Mouse (Mus musculus) heart, postnatal 0 days (tissue): ENCODE measurements around the gene Kif21a. TPM values are rescaled to one million over a fixed set of nuclear protein-coding genes. Genes with fewer than 3 reads are reported as not detected.
A peak's percentile ranks its signal among the peaks of the same experiment; 100 is the strongest.

ENCODE experiments used
- ATAC-seq: fragments of 200-750 bp; cut with Nextera tagmentation; 2 replicates; pipeline ENCODE4 v1.8.0; 2017; ENCODE audit warnings: low read depth, moderate number of reproducible peaks, moderate library complexity; ENCODE audit not compliant: insufficient read depth
- DNase-seq: peaks from one replicate; pipeline ENCODE4 v3.0.0-alpha.2; 2016; ENCODE audit warnings: low spot score
- H3K27ac ChIP-seq: fragments of 300-500 bp; sonication (generic); 2 replicates; pipeline ENCODE4 v1.5.1; 2014; ENCODE audit warnings: low read depth, mild to moderate bottlenecking
- H3K27me3 ChIP-seq: fragments of 300-500 bp; sonication (generic); 2 replicates; pipeline ENCODE4 v1.6.1; 2014; ENCODE audit warnings: low read length, mixed read lengths; ENCODE audit not compliant: control insufficient read depth, insufficient read depth
- H3K36me3 ChIP-seq: fragments of 300-500 bp; sonication (generic); replicated peaks from 2 replicates; pipeline ENCODE4 v1.6.1; 2014; ENCODE audit warnings: low read length, mixed read lengths; ENCODE audit not compliant: control insufficient read depth, insufficient read depth
- H3K4me1 ChIP-seq: fragments of 300-500 bp; sonication (generic); 2 replicates; pipeline ENCODE4 v1.6.1; 2014; ENCODE audit warnings: antibody characterized with exemption; ENCODE audit not compliant: control insufficient read depth, insufficient read depth
- H3K4me2 ChIP-seq: fragments of 300-500 bp; sonication (generic); 2 replicates; pipeline ENCODE4 v1.6.1; 2014; ENCODE audit warnings: low read depth, mild to moderate bottlenecking, low read length, moderate library complexity
- H3K4me3 ChIP-seq: fragments of 300-500 bp; sonication (generic); 2 replicates; pipeline ENCODE4 v1.5.1; 2014; ENCODE audit warnings: low read depth, low read length
- H3K9ac ChIP-seq: fragments of 300-500 bp; sonication (generic); replicated peaks from 2 replicates; pipeline ENCODE4 v1.6.1; 2014; ENCODE audit warnings: low read depth, low read length, mixed read lengths
- H3K9me3 ChIP-seq: fragments of 300-500 bp; sonication (generic); replicated peaks from 2 replicates; pipeline ENCODE4 v1.6.1; 2016; ENCODE audit warnings: low read length; ENCODE audit not compliant: control insufficient read depth
- CTCF ChIP-seq: IDR thresholded peaks from 2 replicates; pipeline ENCODE4 v1.5.1; 2016; ENCODE audit warnings: antibody characterized with exemption, control low read depth, low read depth
- EP300 ChIP-seq: IDR thresholded peaks from 2 replicates; pipeline ENCODE4 v1.6.1; 2016; ENCODE audit warnings: antibody characterized with exemption, low read depth
- WGBS: fragments of 180-500 bp; shearing (Covaris S2); extraction: QIAGEN DNeasy Blood & Tissue Kit; methylation state at CpG from one replicate; pipeline ENCODE4 v1.1.7; 2014; 5-methylcytosine and 5-hydroxymethylcytosine counted together
- polyA plus RNA-seq: library from polyadenylated mRNA; unstranded; fragments of >200 nt; fragmentation: Nextera tagmentation; extraction: Ambion mirVana; gene quantifications from 2 replicates; pipeline ENCODE4 v1.2.1, GENCODE M21; 2015
- total RNA-seq: library from RNA; depleted of rRNA; stranded (reverse); fragments of >200 nt; gene quantifications from 2 replicates; pipeline ENCODE4 v1.2.3, GENCODE M21; 2014; ENCODE audit warnings: low replicate concordance

Kif21a gene
- total and polyA plus RNA-seq, 2 experiments from 2014 or later, result 3.6 to 4.0 TPM

- Histone ChIP-seq H3K4me1 (no peaks in the 10 kb centered on the region), H3K9ac (no peak overlapping the region), H3K9me3 (no peaks in the 10 kb centered on the region), H3K4me2 (no peak overlapping the region), H3K4me3 (no peak overlapping the region), H3K27me3 (no peaks in the 10 kb centered on the region), H3K27ac (no peak overlapping the region), H3K36me3 (no peaks in the 10 kb centered on the region)
- TF ChIP-seq EP300 (no peak), CTCF (no peak)
- ATAC-seq (no peak), DNase-seq (no peak)
- 88% methylated on average over 13 of the region's 13 CpGs for WGBS
Observed at GRCm38 (mm10) chr15:91007123-91007830, 42.5 kb downstream of the Kif21a start.

- 81% methylated on average over 7 of the region's 7 CpGs for WGBS
- TF ChIP-seq EP300, result no peak
- no peak for TF ChIP-seq CTCF
- no peak for DNase-seq
- Histone ChIP-seq H3K4me2 (no peak overlapping the region), H3K4me1 (no peaks in the 10 kb centered on the region), H3K27me3 (no peaks in the 10 kb centered on the region), H3K4me3 (no peak overlapping the region), H3K27ac (no peak overlapping the region), H3K9ac (no peak overlapping the region), H3K36me3 (no peaks in the 10 kb centered on the region), H3K9me3 (no peaks in the 10 kb centered on the region)
- ATAC-seq, result no peak
Observed at GRCm38 (mm10) chr15:91004726-91005125, 45.0 kb downstream of the Kif21a start.

GRCm38 (mm10) chr15:91001037-91001616 is 48.6 kb downstream of the Kif21a start:
- Histone ChIP-seq H3K36me3 (no peaks in the 10 kb centered on the region), H3K9ac (no peak overlapping the region), H3K4me3 (no peak overlapping the region), H3K9me3 (no peaks in the 10 kb centered on the region), H3K27ac (no peak overlapping the region), H3K27me3 (no peaks in the 10 kb centered on the region), H3K4me2 (no peak overlapping the region), H3K4me1 (no peaks in the 10 kb centered on the region)
- DNase-seq (no peak), ATAC-seq (no peak)
- TF ChIP-seq EP300 (no peak), CTCF (no peak)
- WGBS, result 88% methylated on average over 10 of the region's 10 CpGs

- H3K27ac ChIP-seq, result no peak overlapping the region
- no peak overlapping the region for H3K4me3 ChIP-seq
- H3K4me2 ChIP-seq, result no peak overlapping the region
- H3K36me3 ChIP-seq, result no peaks in the 10 kb centered on the region
- H3K9ac ChIP-seq, result no peak overlapping the region
- no peak for DNase-seq
- no peak for ATAC-seq
- no peaks in the 10 kb centered on the region for H3K4me1 ChIP-seq
- no peaks in the 10 kb centered on the region for H3K9me3 ChIP-seq
- no peaks in the 10 kb centered on the region for H3K27me3 ChIP-seq
- TF ChIP-seq EP300, result no peak
- TF ChIP-seq CTCF, result no peak
- WGBS, result 65% methylated on average over 21 of the region's 21 CpGs
Observed at GRCm38 (mm10) chr15:91000280-91001036, 49.3 kb downstream of the Kif21a start.

- Histone ChIP-seq H3K4me3 (no peak overlapping the region), H3K9me3 (no peaks in the 10 kb centered on the region), H3K27ac (no peak overlapping the region), H3K36me3 (no peaks in the 10 kb centered on the region), H3K4me2 (no peak overlapping the region), H3K4me1 (0 out of 2 replicates have a peak, but pooled peaks cover 4% of the 10 kb centered on the region), H3K9ac (no peak overlapping the region), H3K27me3 (no peaks in the 10 kb centered on the region)
- DNase-seq (peak; percentile 55), ATAC-seq (no peak)
- TF ChIP-seq EP300 (no peak), CTCF (peak; percentile 29)
- 62% methylated on average over 2 of the region's 2 CpGs for WGBS
Observed at GRCm38 (mm10) chr15:90992871-90993270, 56.9 kb downstream of the Kif21a start.
